Mouse (Mus musculus) thymus, adult 2 months (tissue): ENCODE measurements around the gene Gm20716. TPM values are rescaled to one million over a fixed set of nuclear protein-coding genes. Genes with fewer than 3 reads are reported as not detected.

Experiments used
- DNase-seq: peaks from one replicate; pipeline ENCODE4 v3.0.0; 2021
- H3K27ac ChIP-seq: fragments of 200-500 bp; 2 replicates; pipeline ENCODE4 v1.5.1; 2012; ENCODE audit warnings: low read length, control low read depth; ENCODE audit not compliant: control insufficient read depth, insufficient read depth
- H3K27me3 ChIP-seq: fragments of 200-500 bp; 2 replicates; pipeline ENCODE4 v1.6.1; 2012; ENCODE audit warnings: mild to moderate bottlenecking, low read length, moderate library complexity, mixed read lengths; ENCODE audit not compliant: control insufficient read depth, insufficient read depth
- H3K36me3 ChIP-seq: fragments of 200-500 bp; 2 replicates; pipeline ENCODE4 v1.6.1; 2012; ENCODE audit warnings: mild to moderate bottlenecking, low read length, moderate library complexity; ENCODE audit not compliant: control insufficient read depth, insufficient read depth
- H3K4me1 ChIP-seq: fragments of 200-500 bp; replicated peaks from 2 replicates; pipeline ENCODE4 v1.6.1; 2012; ENCODE audit warnings: low read length; ENCODE audit not compliant: control insufficient read depth, insufficient read depth
- H3K4me3 ChIP-seq: fragments of 200-500 bp; 2 replicates; pipeline ENCODE4 v1.5.1; 2012; ENCODE audit warnings: mild to moderate bottlenecking, low read length, control low read depth, moderate library complexity; ENCODE audit not compliant: control insufficient read depth, insufficient read depth
- CTCF ChIP-seq: fragments of 200-500 bp; IDR thresholded peaks from 2 replicates; pipeline ENCODE4 v1.5.1; 2012; ENCODE audit warnings: mild to moderate bottlenecking, control low read depth, low read length, moderate library complexity, borderline replicate concordance; ENCODE audit not compliant: control insufficient read depth, poor library complexity, insufficient read depth; ENCODE audit errors: extremely low read depth
- POLR2A ChIP-seq: fragments of 200-500 bp; IDR thresholded peaks from 2 replicates; pipeline ENCODE4 v1.6.1; 2012; ENCODE audit warnings: mild to moderate bottlenecking, low read length, control low read depth, moderate library complexity; ENCODE audit not compliant: control insufficient read depth, poor library complexity, insufficient read depth; ENCODE audit errors: extremely low read depth
- WGBS: fragments of 180-500 bp; shearing (Covaris S2); methylation state at CpG from one replicate; pipeline ENCODE4 v1.1.7; 2018; 5-methylcytosine and 5-hydroxymethylcytosine counted together
- polyA plus RNA-seq: library from polyadenylated mRNA; depleted of rRNA; stranded (reverse); fragments of >200 nt; gene quantifications from 2 replicates; pipeline ENCODE4 v1.2.3, GENCODE M21; 2012

Gm20716 gene
- polyA plus RNA-seq, 1 experiment = 3.8 TPM

DNA sequence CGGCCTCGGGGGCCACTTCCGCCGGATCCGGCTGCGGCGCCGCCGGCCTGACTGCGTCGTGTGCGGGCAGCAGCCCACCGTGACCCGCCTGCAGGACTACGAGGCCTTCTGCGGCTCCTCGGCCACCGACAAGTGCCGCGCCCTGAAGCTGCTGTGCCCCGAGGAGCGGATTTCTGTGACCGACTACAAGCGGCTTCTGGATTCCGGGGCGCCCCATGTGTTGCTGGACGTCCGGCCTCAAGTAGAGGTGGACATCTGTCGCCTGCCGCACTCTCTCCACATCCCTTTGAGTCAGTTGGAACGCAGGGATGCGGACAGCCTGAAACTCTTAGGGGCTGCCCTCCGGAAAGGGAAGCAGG lies 1.3 kb upstream of the Gm20716 start:
- DNase-seq = peak; percentile 6
- Histone ChIP-seq H3K27me3 (no peaks in the 10 kb centered on the region), H3K27ac (no peak overlapping the region), H3K4me1 (peaks cover 17% of the 10 kb centered on the region), H3K4me3 (peak overlapping the region; percentile 92), H3K36me3 (peaks cover 4% of the 10 kb centered on the region)
- WGBS = 60% methylated on average over 33 of the region's 33 CpGs
- no peak for TF ChIP-seq POLR2A
- no peak for TF ChIP-seq CTCF

GRCm38 (mm10) chr2:168230773-168231470 lies 758 bp upstream of the Gm20716 start:
- peak overlapping the region; percentile 92 for H3K4me3 ChIP-seq
- H3K27ac ChIP-seq = no peak overlapping the region
- peaks cover 17% of the 10 kb centered on the region for H3K4me1 ChIP-seq
- no peaks in the 10 kb centered on the region for H3K27me3 ChIP-seq
- H3K36me3 ChIP-seq = peaks cover 6% of the 10 kb centered on the region
- DNase-seq = peak; percentile 13
- WGBS = 5% methylated on average over 105 of the region's 105 CpGs
- TF ChIP-seq CTCF (no peak), POLR2A (no peak)

DNA sequence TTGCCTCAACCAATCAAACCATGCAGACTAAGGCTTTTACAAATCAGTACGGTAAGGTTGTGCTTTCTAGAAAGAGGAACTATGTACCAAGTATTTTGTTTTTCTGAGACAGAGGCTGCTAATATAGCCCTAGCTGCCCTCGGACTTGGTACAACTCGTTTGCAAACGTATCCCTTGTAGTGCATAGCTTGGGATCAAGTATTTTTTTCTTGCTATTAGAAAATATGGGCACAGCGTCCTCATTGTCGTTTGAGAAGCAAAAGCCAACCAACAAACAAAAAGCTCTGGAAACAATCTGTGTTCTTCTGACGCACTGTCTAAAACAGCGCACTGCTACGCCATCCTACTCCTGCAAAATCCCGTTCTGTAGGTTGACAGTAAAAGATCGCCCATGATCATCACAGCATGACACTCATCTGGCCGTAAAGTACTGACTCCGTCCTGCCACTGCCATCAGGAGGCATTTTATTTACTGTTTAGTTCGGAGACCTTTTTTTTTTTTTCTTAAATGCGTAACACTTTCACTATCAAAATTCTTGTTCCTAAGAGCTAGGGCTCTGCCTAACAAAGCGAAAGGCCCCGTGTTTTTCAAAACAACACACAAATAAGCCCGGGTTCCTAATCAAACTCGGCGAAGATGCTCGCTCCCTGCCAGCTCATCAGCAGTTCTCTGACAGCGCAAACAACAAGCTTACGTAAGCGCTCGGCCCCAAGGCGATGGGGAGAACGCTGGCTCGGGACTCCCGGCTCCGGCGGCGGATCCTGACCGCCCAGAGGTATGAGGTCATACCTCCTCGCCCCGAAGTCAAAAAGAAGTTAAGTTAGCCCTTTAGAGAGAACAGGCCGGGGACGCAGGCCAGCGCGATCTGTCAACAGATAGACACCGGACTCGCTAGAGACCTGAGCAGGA lies 793 bp downstream of the Gm20716 start:
- DNase-seq = no peak
- Histone ChIP-seq H3K27me3 (no peaks in the 10 kb centered on the region), H3K27ac (no peak overlapping the region), H3K36me3 (peaks cover 22% of the 10 kb centered on the region), H3K4me1 (peaks cover 17% of the 10 kb centered on the region), H3K4me3 (peak overlapping the region; percentile 92)
- TF ChIP-seq CTCF (no peak), POLR2A (no peak)
- whole genome bisulfite sequencing = 7% methylated on average over 41 of the region's 41 CpGs

DNA sequence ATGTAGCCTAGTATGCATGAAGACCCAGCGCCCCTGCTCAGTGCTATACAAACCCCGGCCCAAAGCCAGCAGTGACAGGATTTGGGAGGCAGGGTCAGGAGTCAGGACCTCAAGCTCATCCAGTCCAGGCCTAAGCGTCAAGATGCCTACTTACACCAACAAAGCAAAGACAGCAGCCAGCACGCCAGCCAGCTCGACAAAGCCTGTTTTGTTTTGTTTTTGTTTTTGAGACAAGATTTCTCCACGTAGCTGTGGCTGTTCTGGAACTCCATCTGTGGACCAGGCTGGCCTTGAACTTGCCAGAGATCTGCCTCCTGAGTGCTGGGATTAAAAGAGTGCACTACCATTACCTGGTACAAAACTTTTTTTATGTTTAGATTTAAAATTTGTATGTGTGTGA lies 6.8 kb downstream of the Gm20716 start:
- 98% methylated on average over 6 of the region's 6 CpGs for WGBS
- H3K4me1 ChIP-seq = peaks cover under 1% of the 10 kb centered on the region; the same call in 1 of the 2 replicates
- H3K4me3 ChIP-seq = no peak overlapping the region
- H3K36me3 ChIP-seq = peaks cover 72% of the 10 kb centered on the region
- no peak for DNase-seq
- TF ChIP-seq POLR2A (no peak), CTCF (no peak)
- no peak overlapping the region for H3K27ac ChIP-seq
- no peaks in the 10 kb centered on the region for H3K27me3 ChIP-seq

DNA sequence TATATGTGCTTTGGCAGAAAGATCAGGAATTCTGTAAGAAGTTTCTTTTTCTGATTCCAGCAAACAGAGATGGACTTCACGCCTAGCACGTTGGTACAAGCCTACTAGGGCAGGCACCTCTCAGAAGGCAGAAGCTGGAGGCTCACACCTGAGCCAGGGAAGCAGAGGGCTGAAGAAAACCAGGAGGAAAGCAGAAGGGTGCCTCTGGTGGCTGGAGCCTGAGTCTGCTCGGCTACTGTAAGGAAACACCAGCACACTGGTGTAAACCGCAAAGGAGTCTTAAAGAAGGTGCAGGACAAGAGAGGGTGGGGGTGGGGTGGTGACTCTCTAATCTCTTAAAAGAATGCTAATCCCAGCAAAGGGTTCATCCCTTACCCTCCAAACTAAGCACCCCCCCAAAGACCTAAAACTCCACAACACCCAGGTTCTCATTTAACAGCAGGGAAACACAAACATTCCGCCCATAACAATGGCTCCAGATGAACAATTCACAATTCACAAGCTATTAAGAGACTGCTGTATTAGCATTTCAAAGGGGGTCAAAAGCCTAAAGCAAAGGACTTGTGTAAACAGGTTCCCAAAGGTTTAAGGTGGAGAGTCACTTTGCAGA lies 16.3 kb downstream of the Gm20716 start:
- TF ChIP-seq CTCF (no peak), POLR2A (no peak)
- 66% methylated on average over 5 of the region's 5 CpGs for WGBS
- H3K36me3 ChIP-seq = peaks cover 46% of the 10 kb centered on the region

GRCm38 (mm10) chr2:168207883-168208282 lies 22.3 kb downstream of the Gm20716 start:
- no peak for DNase-seq
- H3K27me3 ChIP-seq = no peaks in the 10 kb centered on the region
- no peak overlapping the region for H3K4me3 ChIP-seq
- 98% methylated on average over 3 of the region's 3 CpGs for WGBS
- H3K36me3 ChIP-seq = peaks cover 15% of the 10 kb centered on the region
- H3K4me1 ChIP-seq = peaks cover 9% of the 10 kb centered on the region
- TF ChIP-seq POLR2A (no peak), CTCF (no peak)
- no peak overlapping the region for H3K27ac ChIP-seq

More for the DNA sequence above, 16.3 kb downstream of the Gm20716 start:
- H3K4me1 ChIP-seq = no peaks in the 10 kb centered on the region
- DNase-seq = no peak
- no peak overlapping the region for H3K4me3 ChIP-seq
- H3K27me3 ChIP-seq = no peaks in the 10 kb centered on the region
- no peak overlapping the region for H3K27ac ChIP-seq
